Mouse (Mus musculus) kidney, adult 9 months (tissue): ENCODE data around the gene Bap1.
A peak's percentile ranks its signal among the peaks of the same experiment; 100 is the strongest.

Experiments
- DNase-seq: peaks from one replicate; pipeline ENCODE4 v3.0.0; 2022

Gene Bap1

DNA sequence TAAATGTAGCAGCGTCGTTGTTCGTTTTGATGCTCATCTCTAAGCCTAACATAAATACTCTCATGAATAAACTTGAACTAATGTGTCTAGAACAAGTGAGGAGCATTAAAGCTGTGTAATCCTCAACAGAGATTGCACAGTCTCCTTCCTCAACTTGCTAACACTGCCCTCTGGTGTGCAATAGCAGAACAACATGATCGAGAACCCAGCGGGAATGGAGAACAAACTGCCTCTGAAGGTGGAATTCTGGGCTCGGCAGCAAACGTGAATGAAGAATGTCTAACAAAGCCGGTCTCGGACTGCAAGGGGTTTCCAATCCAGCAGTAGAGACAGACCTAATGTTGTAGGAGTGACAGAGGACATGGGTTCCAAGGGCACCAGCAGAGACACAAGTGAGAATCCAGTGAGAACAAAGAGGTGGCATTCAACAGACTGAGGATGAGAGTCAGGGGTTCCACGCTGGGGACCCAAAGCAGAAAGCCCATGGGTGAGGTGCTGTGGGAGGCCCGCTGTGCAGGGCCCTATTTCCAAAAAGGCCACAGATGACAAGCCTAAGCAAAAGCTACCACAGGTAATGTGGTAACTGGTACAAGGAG, 17.2 kb upstream of the Bap1 start:
- peak; percentile 83 for DNase-seq

- DNase-seq = no peak
These were observed 14.0 kb upstream of the Bap1 start for GRCm38 (mm10) chr14:31237101-31237882.

DNA sequence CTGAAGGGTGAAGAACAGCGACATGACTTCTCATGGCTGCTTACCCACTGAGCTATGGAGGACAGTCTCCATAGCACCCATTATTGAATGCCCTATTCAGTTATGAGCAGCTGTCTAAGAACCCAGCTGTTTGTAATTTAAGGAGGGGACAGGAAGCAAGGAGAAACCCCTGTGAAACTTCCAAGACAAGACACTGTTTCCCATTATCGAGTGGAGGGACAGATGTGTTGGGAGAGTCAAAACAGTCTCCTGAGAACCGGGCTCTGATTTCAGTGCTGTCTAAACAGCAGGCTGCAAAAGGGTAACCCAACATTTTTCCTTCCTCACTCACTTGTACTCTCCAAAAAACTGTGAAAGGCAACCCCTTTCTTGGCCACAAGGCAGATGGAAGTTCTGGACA, 10.7 kb upstream of the Bap1 start:
- no peak for DNase-seq

- DNase-seq = no peak
These were observed 6.5 kb upstream of the Bap1 start for GRCm38 (mm10) chr14:31244777-31245176.

GRCm38 (mm10) chr14:31245946-31246345, 5.3 kb upstream of the Bap1 start:
- no peak for DNase-seq

DNA sequence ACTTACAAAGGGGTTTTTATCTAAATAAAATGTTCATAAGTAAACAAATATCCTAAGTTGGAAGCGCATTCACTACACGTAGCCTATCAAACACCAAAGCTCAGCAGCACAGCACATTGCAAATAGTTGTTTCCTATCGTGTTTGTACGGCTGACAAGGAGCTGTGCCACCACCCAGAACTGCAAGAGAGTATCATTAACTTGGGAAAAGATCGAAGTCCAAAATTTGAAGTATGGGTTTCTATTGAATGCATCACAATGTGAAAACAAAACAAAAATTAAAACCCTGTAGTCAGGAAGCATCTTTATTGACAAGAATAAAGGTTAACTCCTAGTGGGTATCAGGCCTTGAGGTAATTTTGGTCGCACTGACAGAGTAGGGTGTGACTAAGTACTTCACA, 2.9 kb upstream of the Bap1 start:
- peak; percentile 58 for DNase-seq

DNA sequence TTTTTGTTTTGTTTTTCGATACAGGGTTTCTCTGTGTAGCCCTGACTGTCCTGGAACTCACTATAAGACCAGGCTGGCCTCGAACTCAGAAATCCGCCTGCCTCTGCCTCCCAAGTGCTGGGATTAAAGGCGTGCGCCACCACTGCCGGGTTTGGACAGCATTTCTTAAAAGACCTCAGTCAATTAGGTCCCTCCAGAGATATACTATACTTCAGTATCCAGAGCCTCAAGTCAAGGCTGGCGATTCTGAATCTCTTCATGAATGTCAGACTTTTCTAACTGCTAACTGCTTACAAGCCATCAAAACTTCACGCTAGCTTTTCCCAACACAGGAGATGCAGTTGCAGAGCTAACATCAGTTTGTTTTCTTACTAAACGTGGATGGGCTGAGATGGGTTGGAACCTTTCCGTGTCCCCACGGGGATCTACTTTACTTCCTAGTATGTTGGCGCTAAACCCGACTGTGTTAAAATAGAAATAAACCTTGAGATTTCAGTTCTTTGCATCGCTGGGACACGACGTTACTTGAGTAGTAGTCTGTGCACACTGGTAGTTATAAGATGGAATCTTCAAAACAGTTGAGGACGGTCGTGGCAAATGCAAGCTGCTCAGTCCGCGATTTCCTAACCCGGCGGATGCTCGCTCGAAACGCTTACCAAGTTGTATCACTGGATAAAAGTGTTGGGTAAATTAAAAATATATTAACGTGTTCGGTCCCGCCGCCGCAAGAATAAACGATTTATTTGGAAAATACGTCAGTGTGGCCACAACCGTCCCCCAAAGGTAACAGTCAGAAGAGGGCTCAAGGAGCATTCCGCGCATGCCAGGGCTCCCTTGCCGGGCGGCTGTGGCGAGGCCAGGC, 797 bp upstream of the Bap1 start:
- DNase-seq = no peak

GRCm38 (mm10) chr14:31251626-31252025, 376 bp downstream of the Bap1 start:
- no peak for DNase-seq

DNA sequence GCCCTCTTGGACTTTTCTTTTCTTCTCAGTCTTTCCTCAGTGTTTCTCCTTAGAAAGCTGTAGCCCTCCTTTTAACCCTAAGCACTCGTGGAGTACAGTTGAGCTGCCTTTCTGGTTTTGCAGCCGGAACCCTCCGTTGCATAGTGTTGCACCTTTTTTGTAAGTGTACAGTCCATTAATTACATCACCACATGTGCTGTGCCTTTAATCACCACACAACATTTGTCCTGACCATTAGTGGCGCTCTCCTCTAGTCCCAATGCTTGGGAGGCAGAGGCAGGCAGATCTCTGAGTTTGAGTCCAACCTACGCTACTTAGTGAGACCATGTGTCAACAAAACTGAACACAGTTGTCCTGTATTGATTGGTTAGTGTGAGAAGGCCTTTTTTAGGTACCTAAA, 841 bp downstream of the Bap1 start:
- DNase-seq = no peak

GRCm38 (mm10) chr14:31258476-31259050, 7.3 kb downstream of the Bap1 start:
- peak; percentile 85 for DNase-seq

- DNase-seq = no peak
These were observed 9.1 kb downstream of the Bap1 start for GRCm38 (mm10) chr14:31260374-31260773.

- DNase-seq = no peak
These were observed 9.7 kb downstream of the Bap1 start for GRCm38 (mm10) chr14:31260932-31261331.

GRCm38 (mm10) chr14:31267649-31268048, 16.4 kb downstream of the Bap1 start:
- DNase-seq = no peak

DNA sequence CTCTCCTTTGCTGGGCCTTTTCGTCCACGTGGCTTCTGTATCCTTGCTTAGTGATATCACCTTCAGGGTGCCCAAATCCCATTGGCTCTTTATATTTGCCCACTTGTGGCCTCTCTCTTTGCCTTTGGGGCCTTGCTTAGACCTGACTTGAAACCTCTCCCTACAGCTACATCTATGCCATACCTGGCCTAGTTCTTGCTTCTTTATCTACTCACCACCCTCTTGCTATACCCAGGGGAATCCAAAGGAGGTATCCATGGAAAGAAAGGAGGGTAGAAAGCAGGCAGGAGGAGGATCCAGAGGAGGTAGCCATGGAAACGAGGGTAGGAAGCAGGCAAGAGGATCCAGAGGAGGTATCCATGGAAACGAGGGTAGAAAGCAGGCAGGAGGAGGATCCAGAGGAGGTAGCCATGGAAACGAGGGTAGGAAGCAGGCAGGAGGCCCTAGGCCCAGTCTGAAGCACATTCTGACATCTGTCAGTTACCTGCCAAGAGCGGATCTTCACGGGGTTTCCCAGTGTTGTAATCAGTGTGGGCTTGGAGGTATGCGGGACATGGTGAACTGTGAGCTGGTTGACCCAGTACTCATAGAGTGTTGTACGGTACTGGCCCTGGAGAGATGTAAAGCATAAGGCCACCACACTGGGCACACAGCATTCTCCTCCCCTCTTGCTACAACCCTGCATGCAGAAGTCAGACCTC, 17.2 kb downstream of the Bap1 start:
- no peak for DNase-seq

DNA sequence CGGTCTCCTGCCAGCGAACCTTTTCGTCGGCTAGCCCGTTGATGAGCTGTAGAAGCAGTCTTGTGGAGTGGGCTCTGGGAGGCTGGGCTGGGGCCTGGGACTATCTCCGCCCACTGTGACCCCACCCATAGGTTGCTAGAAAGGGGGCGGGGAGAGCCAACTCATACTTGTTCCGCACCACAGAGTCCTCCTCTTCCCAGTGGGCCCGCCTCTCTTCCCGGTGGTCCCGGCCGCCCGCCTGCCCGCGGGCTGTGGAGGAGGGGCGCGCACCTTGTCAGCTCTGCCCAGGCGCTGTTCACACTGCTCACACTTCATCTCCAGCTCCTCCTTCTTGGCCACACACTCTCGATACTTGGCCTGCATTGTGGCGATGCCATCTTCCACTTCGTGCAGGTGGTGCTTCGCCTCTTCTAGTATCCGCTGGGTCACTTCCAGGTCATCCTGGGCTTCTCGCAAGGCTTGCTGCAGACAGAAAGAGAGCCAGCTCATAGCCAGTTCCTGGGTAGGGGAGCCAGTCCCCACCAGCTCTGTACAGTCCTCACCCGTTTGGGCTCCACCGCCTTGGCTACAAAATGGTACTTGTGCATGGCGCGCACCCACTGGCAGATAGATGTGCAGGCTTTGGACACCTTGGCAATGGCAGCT, 18.3 kb downstream of the Bap1 start:
- DNase-seq = no peak

- no peak for DNase-seq
These were observed 19.9 kb downstream of the Bap1 start for GRCm38 (mm10) chr14:31271121-31271520.

- DNase-seq = peak; percentile 76
These were observed 20.9 kb downstream of the Bap1 start for GRCm38 (mm10) chr14:31272164-31272563.

DNA sequence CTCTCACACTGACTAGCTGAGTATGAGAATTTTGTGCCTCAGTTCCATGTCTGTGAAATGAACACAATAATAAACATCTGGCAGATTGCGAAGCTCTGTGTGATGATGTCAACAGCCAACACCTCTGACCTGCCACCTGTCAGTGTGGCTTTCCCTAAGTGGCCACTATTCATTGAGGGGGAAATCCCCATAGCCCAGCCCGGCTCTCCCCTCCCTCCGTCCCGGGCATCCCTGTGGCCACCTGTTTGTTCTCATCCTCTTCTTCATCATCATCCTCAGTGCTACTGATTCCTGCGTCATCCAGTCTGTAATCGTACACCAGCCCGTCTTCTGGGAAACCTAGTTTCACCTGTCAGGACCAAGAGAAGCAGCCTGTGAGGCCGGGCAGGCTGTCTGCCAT, 34.5 kb downstream of the Bap1 start:
- DNase-seq = no peak
